Mouse (Mus musculus): ENCODE results near the gene Hspa12a. TPM values are rescaled to one million over a fixed set of nuclear protein-coding genes. Genes with fewer than 3 reads are reported as not detected.

Gene Hspa12a
- total RNA-seq, 2 experiments from 2014 or later, result 7.0 to 7.8 TPM

- no peak for DNase-seq
Measured at GRCm38 (mm10) chr19:58823301-58823700, 120.2 kb downstream of the Hspa12a start.

- DNase-seq, result peak; percentile 83
Measured at GRCm38 (mm10) chr19:58822454-58823200, 120.8 kb downstream of the Hspa12a start.

GRCm38 (mm10) chr19:58818571-58819415 is 124.7 kb downstream of the Hspa12a start:
- no peak for DNase-seq

- no peak for DNase-seq
Measured at GRCm38 (mm10) chr19:58817398-58817797, 126.1 kb downstream of the Hspa12a start.

- DNase-seq, result peak; percentile 70
Measured at GRCm38 (mm10) chr19:58816453-58817041, 126.9 kb downstream of the Hspa12a start.

GRCm38 (mm10) chr19:58815179-58815922 is 128.1 kb downstream of the Hspa12a start:
- DNase-seq, result no peak

GRCm38 (mm10) chr19:58810536-58810935 is 132.9 kb downstream of the Hspa12a start:
- no peak for DNase-seq

GRCm38 (mm10) chr19:58808864-58809263 is 134.6 kb downstream of the Hspa12a start:
- no peak for DNase-seq

GRCm38 (mm10) chr19:58806364-58806763 is 137.1 kb downstream of the Hspa12a start:
- peak; percentile 52 for DNase-seq

- DNase-seq, result no peak
Measured at GRCm38 (mm10) chr19:58805191-58805779, 138.2 kb downstream of the Hspa12a start.

- no peak for DNase-seq
Measured at GRCm38 (mm10) chr19:58795114-58795669, 148.3 kb downstream of the Hspa12a start.

- DNase-seq, result no peak
Measured at GRCm38 (mm10) chr19:58794284-58794683, 149.2 kb downstream of the Hspa12a start, which contains the start of gene 1700019N19Rik. TSS of gene 1700019N19Rik (minus strand) at chr19:58794461.

GRCm38 (mm10) chr19:58789194-58789593 is 154.3 kb downstream of the Hspa12a start:
- no peak for DNase-seq

GRCm38 (mm10) chr19:58783938-58784337 is 159.5 kb downstream of the Hspa12a start:
- no peak for DNase-seq

GRCm38 (mm10) chr19:58781566-58781965 is 161.9 kb downstream of the Hspa12a start:
- DNase-seq, result no peak

GRCm38 (mm10) chr19:58776461-58776860 is 167.0 kb downstream of the Hspa12a start:
- DNase-seq, result no peak

GRCm38 (mm10) chr19:58767329-58767728 is 176.1 kb downstream of the Hspa12a start:
- DNase-seq, result no peak

- no peak for DNase-seq
Measured at GRCm38 (mm10) chr19:58762848-58763541, 180.5 kb downstream of the Hspa12a start.

GRCm38 (mm10) chr19:58762316-58762715 is 181.1 kb downstream of the Hspa12a start:
- no peak for DNase-seq

- DNase-seq, result no peak
Measured at GRCm38 (mm10) chr19:58759423-58759822, 184.0 kb downstream of the Hspa12a start, which contains the start of gene Pnliprp2. TSS of gene Pnliprp2 (plus strand) at chr19:58759719.

- no peak for DNase-seq
Measured at GRCm38 (mm10) chr19:58758871-58759270, 184.6 kb downstream of the Hspa12a start.

Data from gastrocnemius, postnatal 25 days (tissue).